20 mouse cellular contexts compared by ENCODE assay signal in the genomic region with DNA sequence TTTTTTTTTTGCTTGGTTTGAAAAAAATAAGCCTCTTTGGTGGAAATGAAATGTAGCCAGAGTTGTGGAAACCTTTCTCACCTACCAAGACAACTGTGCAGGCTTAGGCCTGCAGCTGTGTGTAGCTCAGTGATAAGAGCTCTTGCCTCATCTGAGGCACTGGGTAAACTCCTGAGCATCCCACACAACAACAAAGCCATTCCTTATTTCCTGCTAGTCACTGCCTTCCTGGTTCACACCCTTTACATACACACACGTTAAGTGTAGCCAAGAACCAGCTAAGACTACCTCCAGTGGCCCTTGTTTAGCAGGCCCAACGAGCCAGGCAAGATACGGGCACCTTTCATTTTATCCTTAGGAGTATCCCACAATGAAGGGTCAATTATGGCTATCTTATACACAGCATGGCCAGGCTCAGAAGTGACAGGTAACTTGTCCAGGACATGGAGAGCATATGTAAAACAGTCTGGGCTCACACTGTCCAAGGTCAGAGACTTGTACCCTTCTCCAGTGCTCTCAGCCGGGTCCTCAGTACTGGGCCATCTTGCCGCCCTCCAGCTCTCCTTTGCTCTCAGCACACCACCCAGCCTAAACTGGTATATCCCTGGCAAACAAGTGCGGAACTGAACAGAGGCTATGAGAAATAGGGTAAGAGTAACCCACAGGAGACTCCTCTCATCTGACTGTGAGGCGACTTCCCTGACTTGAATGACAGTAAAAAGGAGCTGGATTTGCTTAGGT. TPM values are rescaled to one million over a fixed set of nuclear protein-coding genes. Genes with fewer than 3 reads are reported as not detected.
A peak's percentile ranks its signal among the peaks of the same experiment; 100 is the strongest.
DNase-seq lines count a peak whose midpoint lies in the region; ATAC-seq and TF ChIP-seq lines count a peak whose summit lies in the region.
"Had no signal": no experiment of that assay in that cellular context is flagged by ENCODE, and none has a peak within 500 bp of the region (broad histone marks: within the 10 kb centered on the region; RNA-seq: fewer than 3 reads in every experiment).

No protein-coding gene starts in this region.

- no peak overlapping the region for H3K27ac ChIP-seq in intestine, embryonic 15.5 days
- H3K27ac ChIP-seq in intestine, embryonic 16.5 days (ENCODE audit: low read length), result no peak overlapping the region
- H3K27ac ChIP-seq in lung, embryonic 14.5 days (ENCODE audit: low read depth), result no peak overlapping the region
- 0 out of 2 replicates have a peak overlapping the region, but pooled peaks have one; percentile 16 for H3K27ac ChIP-seq in liver, embryonic 13.5 days
- H3K27ac ChIP-seq: embryonic facial prominence, embryonic 15.5 days; hindbrain, embryonic 15.5 days had no signal

- H3K4me3 ChIP-seq in intestine, embryonic 15.5 days (replicated peaks), result no peak overlapping the region
- H3K4me3 ChIP-seq in intestine, embryonic 16.5 days (ENCODE audit: low read length), result no peak overlapping the region
- no peak overlapping the region for H3K4me3 ChIP-seq in lung, embryonic 14.5 days (ENCODE audit: low read depth, low read length)
- H3K4me3 ChIP-seq in liver, embryonic 13.5 days (replicated peaks), result no peak overlapping the region
- H3K4me3 ChIP-seq: embryonic facial prominence, embryonic 15.5 days; erythroblast, embryonic 14.5 days; heart, embryonic 12.5 days; hindbrain, embryonic 15.5 days had no signal

- H3K36me3 ChIP-seq in intestine, embryonic 15.5 days, result peaks cover 28% of the 10 kb centered on the region
- H3K36me3 ChIP-seq in intestine, embryonic 16.5 days (ENCODE audit: control insufficient read depth, insufficient read depth, low read length), result peaks cover 9% of the 10 kb centered on the region; the same call in 1 of the 2 replicates
- H3K36me3 ChIP-seq in lung, embryonic 14.5 days (ENCODE audit: insufficient read depth), result peaks cover 89% of the 10 kb centered on the region
- peaks cover 83% of the 10 kb centered on the region for H3K36me3 ChIP-seq in liver, embryonic 13.5 days

- ATAC-seq in intestine, embryonic 15.5 days, result 0 out of 2 replicates have a peak, but pooled peaks have one; percentile 10
- ATAC-seq in intestine, embryonic 16.5 days, result no peak
- ATAC-seq in lung, embryonic 14.5 days (ENCODE audit: insufficient read depth), result 0 out of 2 replicates have a peak, but pooled peaks have one; percentile 52
- no peak for ATAC-seq in liver, embryonic 13.5 days (ENCODE audit: low read depth)
- ATAC-seq: forebrain, embryonic 16.5 days had no signal

- H3K4me1 ChIP-seq in intestine, embryonic 15.5 days (replicated peaks), result 0 out of 2 replicates have a peak, but pooled peaks cover 6% of the 10 kb centered on the region
- peaks cover 7% of the 10 kb centered on the region for H3K4me1 ChIP-seq in intestine, embryonic 16.5 days (ENCODE audit: control insufficient read depth, insufficient read depth, low read length)
- no peaks in the 10 kb centered on the region for H3K4me1 ChIP-seq in lung, embryonic 14.5 days (ENCODE audit: insufficient read depth)
- peaks cover 15% of the 10 kb centered on the region for H3K4me1 ChIP-seq in liver, embryonic 13.5 days (replicated peaks)
- H3K4me1 ChIP-seq: heart, embryonic 12.5 days had no signal

- H3K27me3 ChIP-seq in intestine, embryonic 15.5 days (replicated peaks), result no peaks in the 10 kb centered on the region
- no peaks in the 10 kb centered on the region for H3K27me3 ChIP-seq in intestine, embryonic 16.5 days (replicated peaks; ENCODE audit: control insufficient read depth, insufficient read depth, low read length)
- no peaks in the 10 kb centered on the region for H3K27me3 ChIP-seq in lung, embryonic 14.5 days (ENCODE audit: insufficient read depth, low read length)
- H3K27me3 ChIP-seq in liver, embryonic 13.5 days, result no peaks in the 10 kb centered on the region
- H3K27me3 ChIP-seq: CH12.LX; embryonic facial prominence, embryonic 15.5 days; heart, embryonic 12.5 days; hindbrain, embryonic 15.5 days had no signal

- H3K9me3 ChIP-seq in intestine, embryonic 15.5 days, result no peaks in the 10 kb centered on the region
- no peaks in the 10 kb centered on the region for H3K9me3 ChIP-seq in intestine, embryonic 16.5 days (ENCODE audit: control insufficient read depth, low read length)
- H3K9me3 ChIP-seq in lung, embryonic 14.5 days (ENCODE audit: low read depth, low read length), result no peaks in the 10 kb centered on the region
- H3K9me3 ChIP-seq in liver, embryonic 13.5 days (replicated peaks), result no peaks in the 10 kb centered on the region
- H3K9me3 ChIP-seq: embryonic facial prominence, embryonic 15.5 days; heart, embryonic 12.5 days; hindbrain, embryonic 15.5 days had no signal

- no peak for TF ChIP-seq CTCF in lung, embryonic 14.5 days (IDR thresholded peaks at IDR 0.05; ENCODE audit: low read depth)

- whole genome bisulfite sequencing in intestine, embryonic 15.5 days, result 85% methylated on average over 7 of the region's 7 CpGs
- WGBS in intestine, embryonic 16.5 days, result 84% methylated on average over 7 of the region's 7 CpGs
- 86% methylated on average over 7 of the region's 7 CpGs for WGBS in lung, embryonic 14.5 days
- WGBS in liver, embryonic 13.5 days (ENCODE audit: insufficient replicate concordance), result 76% methylated on average over 7 of the region's 7 CpGs

- H3K4me2 ChIP-seq in intestine, embryonic 15.5 days (replicated peaks), result no peak overlapping the region
- no peak overlapping the region for H3K4me2 ChIP-seq in intestine, embryonic 16.5 days (ENCODE audit: low read depth, low read length)
- no peak overlapping the region for H3K4me2 ChIP-seq in lung, embryonic 14.5 days
- no peak overlapping the region for H3K4me2 ChIP-seq in liver, embryonic 13.5 days
- H3K4me2 ChIP-seq: embryonic facial prominence, embryonic 15.5 days; heart, embryonic 12.5 days; hindbrain, embryonic 15.5 days had no signal

- no peak overlapping the region for H3K9ac ChIP-seq in intestine, embryonic 15.5 days
- no peak overlapping the region for H3K9ac ChIP-seq in intestine, embryonic 16.5 days (ENCODE audit: low read depth, low read length)
- H3K9ac ChIP-seq in lung, embryonic 14.5 days, result no peak overlapping the region
- H3K9ac ChIP-seq in liver, embryonic 13.5 days, result no peak overlapping the region
- H3K9ac ChIP-seq: embryonic facial prominence, embryonic 15.5 days; heart, embryonic 12.5 days; hindbrain, embryonic 15.5 days had no signal

- no peak for DNase-seq in lung, embryonic 14.5 days
- no peak for DNase-seq in lung, postnatal 36 days
- peak; percentile 25 for DNase-seq in ZHBTc4 (ENCODE audit: low read depth, low spot score)
- no peak for DNase-seq in liver, embryonic 13.5 days
- DNase-seq in Muller cell, postnatal 12 days (ENCODE audit: inconsistent ontology term), result no peak
- no peak for DNase-seq in layer of hippocampus, adult 11-12 months (ENCODE audit: low spot score)
- DNase-seq: adrenal gland, postnatal 10 days; cerebellum, adult 11 months; cerebellum, adult 8-10 months; cerebellum, postnatal 14 days; embryo, embryonic 11 days; gastrocnemius, postnatal 10 days had no signal

RNA-seq across cellular contexts. Expression of a gene that starts 13.1 kb away (rescaled TPM):
- 3.4 and 3.9 TPM in 2 replicates for polyA plus RNA-seq in intestine, embryonic 15.5 days (2015; fragmentation: Nextera tagmentation; extraction: Ambion mirVana)
- polyA plus RNA-seq in intestine, embryonic 16.5 days (2015; fragmentation: Nextera tagmentation; extraction: Ambion mirVana), result 3.1 and 3.6 TPM in 2 replicates
- 3.4 and 3.5 TPM in 2 replicates for polyA plus RNA-seq in lung, embryonic 14.5 days (2014; fragmentation: Nextera tagmentation; extraction: Ambion mirVana)
- polyA plus RNA-seq in liver, embryonic 13.5 days (2015; fragmentation: Nextera tagmentation; extraction: Ambion mirVana), result 2.0 and 2.2 TPM in 2 replicates

RNA-seq across cellular contexts. Expression of a gene that starts 28.0 kb away (rescaled TPM):
- polyA plus RNA-seq in intestine, embryonic 15.5 days (2015; fragmentation: Nextera tagmentation; extraction: Ambion mirVana), result 53.8 and 59.5 TPM in 2 replicates
- polyA plus RNA-seq in intestine, embryonic 16.5 days (2015; fragmentation: Nextera tagmentation; extraction: Ambion mirVana), result 43.5 and 47.8 TPM in 2 replicates
- 102 and 106 TPM in 2 replicates for polyA plus RNA-seq in lung, embryonic 14.5 days (2014; fragmentation: Nextera tagmentation; extraction: Ambion mirVana)
- 26.8 and 34.9 TPM in 2 replicates for polyA plus RNA-seq in liver, embryonic 13.5 days (2015; fragmentation: Nextera tagmentation; extraction: Ambion mirVana)

RNA-seq across cellular contexts. Expression of a gene that starts 56.2 kb away (rescaled TPM):
- polyA plus RNA-seq in intestine, embryonic 15.5 days (2015; fragmentation: Nextera tagmentation; extraction: Ambion mirVana), result 49.0 and 50.4 TPM in 2 replicates
- polyA plus RNA-seq in intestine, embryonic 16.5 days (2015; fragmentation: Nextera tagmentation; extraction: Ambion mirVana), result 19.7 and 44.7 TPM in 2 replicates
- 38.6 and 42.1 TPM in 2 replicates for polyA plus RNA-seq in lung, embryonic 14.5 days (2014; fragmentation: Nextera tagmentation; extraction: Ambion mirVana)
- polyA plus RNA-seq in liver, embryonic 13.5 days (2015; fragmentation: Nextera tagmentation; extraction: Ambion mirVana), result 103 and 120 TPM in 2 replicates

Comparison
In these comparisons a context has a peak if more than half of its experiments do, and no peak if none do; other contexts are left out.
1. ATAC-seq: peak in intestine, embryonic 15.5 days (single experiment) and lung, embryonic 14.5 days (single experiment); none in intestine, embryonic 16.5 days (single experiment) and liver, embryonic 13.5 days (single experiment).